Mouse (Mus musculus) megakaryocyte-erythroid progenitor cell, adult 5-6 weeks (primary cell): ENCODE results near the gene Vars. TPM values are rescaled to one million over a fixed set of nuclear protein-coding genes. Genes with fewer than 3 reads are reported as not detected.
"Not testable (repeated sequence)": the region's sequence is repeated elsewhere in the genome, so short reads cannot be mapped to it uniquely, and the experiment has no call there.

Experiments used
- ATAC-seq: replicated peaks from 2 replicates; pipeline ENCODE4 v1.8.0; 2016; ENCODE audit warnings: mild to moderate bottlenecking, inconsistent platforms; ENCODE audit not compliant: severe bottlenecking, poor library complexity, low FRiP score, low TSS enrichment
- total RNA-seq, 2 experiments: library from RNA; stranded (forward) in 1 of 2; stranded (reverse) in 1 of 2; fragments of 200-1000, 215-1000 nt in 1 of 2; fragments of >200 nt in 1 of 2; fragmentation: Nextera tagmentation in 1 of 2; gene quantifications; 2 replicates each; pipeline ENCODE4 v1.2.3; 2014 to 2017

The Vars gene
- total RNA-seq, 2 experiments from 2014 or later = 213 to 342 TPM

GRCm38 (mm10) chr17:34970850-34971249, 29.9 kb upstream of the Vars start:
- ATAC-seq = not testable (repeated sequence)

GRCm38 (mm10) chr17:34971694-34972068, 29.1 kb upstream of the Vars start:
- peak; percentile 59 for ATAC-seq

- peak; percentile 93 for ATAC-seq
Measured at GRCm38 (mm10) chr17:34972069-34972749, 28.6 kb upstream of the Vars start, which contains the start of the genes Hspa1a and Hspa1l. TSS of gene Hspa1a (minus strand) at chr17:34972156. TSS of gene Hspa1l (plus strand) at chr17:34972703.

- ATAC-seq = no peak
Measured at GRCm38 (mm10) chr17:34975581-34976492, 24.9 kb upstream of the Vars start.

- no peak for ATAC-seq
Measured at GRCm38 (mm10) chr17:34977000-34977399, 23.8 kb upstream of the Vars start.

GRCm38 (mm10) chr17:34978239-34978638, 22.5 kb upstream of the Vars start:
- ATAC-seq = no peak

- no peak for ATAC-seq
Measured at GRCm38 (mm10) chr17:34979631-34980030, 21.2 kb upstream of the Vars start.

- no peak for ATAC-seq
Measured at GRCm38 (mm10) chr17:34980655-34981054, 20.1 kb upstream of the Vars start.

- ATAC-seq = peak; percentile 80
Measured at GRCm38 (mm10) chr17:34981690-34982180, 19.1 kb upstream of the Vars start, which contains the start of gene Lsm2. TSS of gene Lsm2 (plus strand) at chr17:34981862.

- peak; percentile 27 for ATAC-seq
Measured at GRCm38 (mm10) chr17:34982328-34982727, 18.5 kb upstream of the Vars start.

- no peak for ATAC-seq
Measured at GRCm38 (mm10) chr17:34984218-34984617, 16.6 kb upstream of the Vars start.

- no peak for ATAC-seq
Measured at GRCm38 (mm10) chr17:34994751-34995150, 6.0 kb upstream of the Vars start.

- not testable (repeated sequence) for ATAC-seq
Measured at GRCm38 (mm10) chr17:34995192-34995591, 5.6 kb upstream of the Vars start.

GRCm38 (mm10) chr17:34995927-34996326, 4.9 kb upstream of the Vars start:
- not testable (repeated sequence) for ATAC-seq

- no peak for ATAC-seq
Measured at GRCm38 (mm10) chr17:34996411-34997141, 4.2 kb upstream of the Vars start.

GRCm38 (mm10) chr17:34997142-34997483, 3.7 kb upstream of the Vars start:
- no peak for ATAC-seq

- no peak for ATAC-seq
Measured at GRCm38 (mm10) chr17:34998526-34999430, 2.0 kb upstream of the Vars start.

GRCm38 (mm10) chr17:34999871-35000716, 693 bp upstream of the Vars start:
- peak; percentile 20; the same call in 1 of the 2 replicates for ATAC-seq
